8 mouse cellular contexts compared by ENCODE assay signal in the genomic region with DNA sequence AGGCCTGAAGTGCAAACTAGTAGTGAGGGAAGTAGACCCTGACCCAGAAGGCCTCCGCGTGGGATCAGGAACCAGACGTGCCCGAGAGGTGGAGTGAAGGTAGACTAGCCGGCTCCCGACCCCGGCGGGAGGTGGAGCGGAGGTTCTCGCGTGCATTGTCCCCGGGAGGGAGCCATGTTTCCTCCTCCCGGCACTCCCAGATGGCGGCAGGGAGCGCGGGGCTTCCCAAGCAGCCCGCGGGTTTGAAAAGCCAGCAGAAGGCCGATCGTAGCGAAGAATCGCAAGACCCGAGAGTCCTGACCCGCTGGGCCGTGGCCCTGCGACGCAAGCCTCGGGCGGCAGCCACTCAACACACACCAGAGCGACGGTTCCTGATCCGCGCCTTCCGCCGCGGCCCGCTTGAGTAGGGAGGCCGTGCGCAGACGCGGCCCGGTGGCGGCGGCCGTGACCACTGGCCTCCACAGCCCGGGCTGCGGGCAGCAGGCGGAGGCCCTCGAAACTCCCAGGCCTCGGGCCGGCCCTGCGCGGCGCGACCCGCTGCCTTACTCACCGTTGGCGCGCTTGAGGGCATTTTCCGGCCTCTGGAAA. TPM values are rescaled to one million over a fixed set of nuclear protein-coding genes. Genes with fewer than 3 reads are reported as not detected.
DNase-seq lines count a peak whose midpoint lies in the region; ATAC-seq and TF ChIP-seq lines count a peak whose summit lies in the region.

No protein-coding gene starts in this region.

- H3K36me3 ChIP-seq in heart, embryonic 10.5 days: no peaks in the 10 kb centered on the region
- no peaks in the 10 kb centered on the region for H3K36me3 ChIP-seq in liver, embryonic 16.5 days (ENCODE audit: control insufficient read depth, insufficient read depth)
- no peaks in the 10 kb centered on the region for H3K36me3 ChIP-seq in neural tube, embryonic 12.5 days

- ATAC-seq in liver, embryonic 16.5 days (ENCODE audit: low read depth): peak; percentile 55
- ATAC-seq in neural tube, embryonic 12.5 days (ENCODE audit: low FRiP score, low read depth): peak; percentile 67

- peak overlapping the region; percentile 89 for H3K27ac ChIP-seq in embryonic fibroblast, embryonic 13.5 days (ENCODE audit: insufficient read depth, low read length)
- peak overlapping the region; percentile 100 for H3K27ac ChIP-seq in heart, embryonic 10.5 days
- H3K27ac ChIP-seq in liver, embryonic 16.5 days (ENCODE audit: low read length): peak overlapping the region; percentile 99
- peak overlapping the region; percentile 91 for H3K27ac ChIP-seq in neural tube, embryonic 12.5 days

- TF ChIP-seq CTCF in embryonic fibroblast, embryonic 13.5 days (IDR thresholded peaks at IDR 0.05; ENCODE audit: borderline replicate concordance, insufficient read depth, low read length): no peak

- H3K4me2 ChIP-seq in liver, embryonic 16.5 days (ENCODE audit: low read depth, low read length): peak overlapping the region; percentile 87
- H3K4me2 ChIP-seq in neural tube, embryonic 12.5 days (replicated peaks): peak overlapping the region; percentile 63

- no peaks in the 10 kb centered on the region for H3K27me3 ChIP-seq in heart, embryonic 10.5 days (ENCODE audit: insufficient read depth, poor library complexity, severe bottlenecking)
- H3K27me3 ChIP-seq in liver, embryonic 16.5 days (ENCODE audit: control insufficient read depth, insufficient read depth, low read depth, low read length): no peaks in the 10 kb centered on the region
- no peaks in the 10 kb centered on the region for H3K27me3 ChIP-seq in neural tube, embryonic 12.5 days (replicated peaks)

- peaks cover 3% of the 10 kb centered on the region for H3K4me1 ChIP-seq in embryonic fibroblast, embryonic 13.5 days (ENCODE audit: control insufficient read depth, insufficient read depth, low read length)
- H3K4me1 ChIP-seq in heart, embryonic 10.5 days: peaks cover 8% of the 10 kb centered on the region
- peaks cover 16% of the 10 kb centered on the region for H3K4me1 ChIP-seq in liver, embryonic 16.5 days (ENCODE audit: control insufficient read depth, low read depth, low read length)
- H3K4me1 ChIP-seq in neural tube, embryonic 12.5 days: peaks cover 11% of the 10 kb centered on the region

- no peaks in the 10 kb centered on the region for H3K9me3 ChIP-seq in heart, embryonic 10.5 days
- H3K9me3 ChIP-seq in liver, embryonic 16.5 days (replicated peaks; ENCODE audit: control insufficient read depth, low read length): no peaks in the 10 kb centered on the region
- no peaks in the 10 kb centered on the region for H3K9me3 ChIP-seq in neural tube, embryonic 12.5 days

- no peak for TF ChIP-seq POLR2A in embryonic fibroblast, embryonic 13.5 days (IDR thresholded peaks at IDR 0.05; ENCODE audit: low read depth, low read length)

- peak overlapping the region; percentile 100 for H3K9ac ChIP-seq in liver, embryonic 16.5 days (ENCODE audit: low read depth, low read length)
- H3K9ac ChIP-seq in neural tube, embryonic 12.5 days: peak overlapping the region; percentile 99

- under 1% methylated on average over 60 of the region's 60 CpGs for WGBS in heart, embryonic 10.5 days
- under 1% methylated on average over 55 of the region's 60 CpGs for whole genome bisulfite sequencing in liver, embryonic 16.5 days (ENCODE audit: insufficient replicate concordance)
- WGBS in neural tube, embryonic 12.5 days: under 1% methylated on average over 60 of the region's 60 CpGs

- DNase-seq in A20 (ENCODE audit: low read depth, low spot score): peak; percentile 72
- peak; percentile 48 for DNase-seq in adrenal gland, adult 8-10 months
- peak; percentile 87 for DNase-seq in heart, embryonic 10.5 days (ENCODE audit: low spot score)
- peak; percentile 65 for DNase-seq in kidney, adult 9 months
- peak; percentile 49 for DNase-seq in thymus, postnatal 0 days (ENCODE audit: low spot score)

- peak overlapping the region; percentile 74 for H3K4me3 ChIP-seq in embryonic fibroblast, embryonic 13.5 days (ENCODE audit: insufficient read depth, low read length)
- peak overlapping the region; percentile 98 for H3K4me3 ChIP-seq in heart, embryonic 10.5 days
- peak overlapping the region; percentile 100 for H3K4me3 ChIP-seq in liver, embryonic 16.5 days (ENCODE audit: low read depth, low read length)
- peak overlapping the region; percentile 99 for H3K4me3 ChIP-seq in neural tube, embryonic 12.5 days

RNA-seq across cellular contexts. Expression of gene Eif3a, which starts 0.4 kb away (rescaled TPM):
- 100 to 1,000 TPM; 131 to 179 (median 152) TPM for total RNA-seq in adrenal gland, adult 8-10 months (2022)
- 303 and 321 TPM in 2 replicates for polyA plus RNA-seq in embryonic fibroblast, embryonic 13.5 days (2011; ENCODE audit: insufficient read length, low read depth, missing spikeins)
- polyA plus RNA-seq in heart, embryonic 10.5 days (2016; fragmentation: Nextera tagmentation; extraction: Ambion mirVana): 135 and 153 TPM in 2 replicates
- polyA plus RNA-seq in liver, embryonic 16.5 days (2015; fragmentation: Nextera tagmentation; extraction: Ambion mirVana): 73.8 and 74.4 TPM in 2 replicates
- 115 and 121 TPM in 2 replicates for polyA plus RNA-seq in neural tube, embryonic 12.5 days (2016; fragmentation: Nextera tagmentation; extraction: Ambion mirVana)
- polyA plus RNA-seq in thymus, postnatal 0 days (2015; fragmentation: Nextera tagmentation; extraction: Ambion mirVana): 96.9 and 100 TPM in 2 replicates

RNA-seq across cellular contexts. Expression of gene Fam45a, which starts 21.4 kb away (rescaled TPM):
- total RNA-seq in adrenal gland, adult 8-10 months (2022): 10 to 100 TPM; 37.1 to 45.6 (median 40.2) TPM
- polyA plus RNA-seq in embryonic fibroblast, embryonic 13.5 days (2011; ENCODE audit: insufficient read length, low read depth, missing spikeins): 42.2 and 55.9 TPM in 2 replicates
- polyA plus RNA-seq in heart, embryonic 10.5 days (2016; fragmentation: Nextera tagmentation; extraction: Ambion mirVana): 28.5 and 30.6 TPM in 2 replicates
- polyA plus RNA-seq in liver, embryonic 16.5 days (2015; fragmentation: Nextera tagmentation; extraction: Ambion mirVana): 21.0 and 21.1 TPM in 2 replicates
- 34.8 and 35.5 TPM in 2 replicates for polyA plus RNA-seq in neural tube, embryonic 12.5 days (2016; fragmentation: Nextera tagmentation; extraction: Ambion mirVana)
- polyA plus RNA-seq in thymus, postnatal 0 days (2015; fragmentation: Nextera tagmentation; extraction: Ambion mirVana): 23.6 and 25.5 TPM in 2 replicates

RNA-seq across cellular contexts. Expression of gene Nanos1, which starts 34.2 kb away (rescaled TPM):
- under 1 TPM; 0.59 to 0.87 (median 0.79) TPM for total RNA-seq in adrenal gland, adult 8-10 months (2022)
- 3.5 and 4.1 TPM in 2 replicates for polyA plus RNA-seq in embryonic fibroblast, embryonic 13.5 days (2011; ENCODE audit: insufficient read length, low read depth, missing spikeins)
- 1.1 and 1.2 TPM in 2 replicates for polyA plus RNA-seq in heart, embryonic 10.5 days (2016; fragmentation: Nextera tagmentation; extraction: Ambion mirVana)
- polyA plus RNA-seq in liver, embryonic 16.5 days (2015; fragmentation: Nextera tagmentation; extraction: Ambion mirVana): 0.85 and 0.87 TPM in 2 replicates
- polyA plus RNA-seq in neural tube, embryonic 12.5 days (2016; fragmentation: Nextera tagmentation; extraction: Ambion mirVana): 7.7 and 8.5 TPM in 2 replicates
- 1.8 and 1.9 TPM in 2 replicates for polyA plus RNA-seq in thymus, postnatal 0 days (2015; fragmentation: Nextera tagmentation; extraction: Ambion mirVana)

Comparison
In these comparisons a context has a peak if more than half of its experiments do, and no peak if none do; other contexts are left out.
1. Peak in every context shown above with its lines: DNase-seq, ATAC-seq, H3K4me3 ChIP-seq and H3K27ac ChIP-seq.